Mouse (Mus musculus) layer of hippocampus, postnatal 25 days (tissue): ENCODE data around the gene Hist1h4d. TPM values are rescaled to one million over a fixed set of nuclear protein-coding genes. Genes with fewer than 3 reads are reported as not detected.
"Not testable (repeated sequence)": the region's sequence is repeated elsewhere in the genome, so short reads cannot be mapped to it uniquely, and the experiment has no call there.

ENCODE experiments used
- DNase-seq, 2 experiments: peaks; one replicate each; pipeline ENCODE4 v3.0.0; 2022; ENCODE audit warnings: mixed read lengths in 2 of 2, low spot score in 1 of 2; ENCODE audit errors: extremely low spot score in 1 of 2
- total RNA-seq, 2 experiments: library from RNA; stranded (reverse); gene quantifications; 2 replicates each; pipeline ENCODE4 v1.2.3; 2021

The Hist1h4d gene
- total RNA-seq, result 100 to 1,000 TPM; 129 to 153 TPM

- peak; percentile 93 to 97 for DNase-seq
Observed at GRCm38 (mm10) chr13:23581408-23582218, at the start of gene Hist1h4d. TSS of gene Hist1h4d (plus strand) at chr13:23581598.

- no peak for DNase-seq
Observed at GRCm38 (mm10) chr13:23532262-23533075, 48.9 kb upstream of the Hist1h4d start.

DNA sequence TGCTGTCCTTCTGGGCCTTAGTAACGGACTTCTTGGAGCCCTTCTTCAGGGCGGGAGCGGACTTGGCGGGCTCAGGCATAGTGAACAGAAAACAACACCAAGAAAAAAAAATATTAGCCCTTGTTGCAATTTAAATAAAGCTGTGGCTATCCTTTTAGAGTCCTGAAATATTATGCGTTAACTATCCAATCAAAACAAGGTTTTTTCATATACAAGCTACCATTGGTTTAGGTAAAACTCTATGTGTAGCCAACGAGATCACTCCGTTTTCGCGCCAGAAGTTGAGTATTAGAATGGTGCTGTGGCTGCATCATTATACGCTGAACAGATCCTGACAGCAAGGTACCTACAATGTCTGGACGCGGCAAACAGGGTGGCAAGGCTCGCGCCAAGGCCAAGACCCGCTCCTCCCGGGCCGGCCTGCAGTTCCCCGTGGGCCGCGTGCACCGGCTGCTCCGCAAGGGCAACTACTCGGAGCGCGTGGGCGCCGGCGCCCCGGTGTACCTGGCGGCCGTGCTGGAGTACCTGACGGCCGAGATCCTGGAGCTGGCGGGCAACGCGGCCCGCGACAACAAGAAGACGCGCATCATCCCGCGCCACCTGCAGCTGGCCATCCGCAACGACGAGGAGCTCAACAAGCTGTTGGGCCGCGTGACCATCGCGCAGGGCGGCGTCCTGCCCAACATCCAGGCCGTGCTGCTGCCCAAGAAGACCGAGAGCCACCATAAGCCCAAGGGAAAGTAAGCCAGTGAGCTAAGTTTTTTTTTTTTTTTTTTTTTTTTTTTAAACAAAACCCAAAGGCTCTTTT lies 47.6 kb upstream of the Hist1h4d start, which contains the start of gene Hist1h2af:
Hist1h2af (plus strand) TSS at position 347 of the 808 bp plus-strand sequence.
- DNase-seq, result not testable (repeated sequence)

GRCm38 (mm10) chr13:23534368-23535131 lies 46.8 kb upstream of the Hist1h4d start:
- DNase-seq, result no peak

DNA sequence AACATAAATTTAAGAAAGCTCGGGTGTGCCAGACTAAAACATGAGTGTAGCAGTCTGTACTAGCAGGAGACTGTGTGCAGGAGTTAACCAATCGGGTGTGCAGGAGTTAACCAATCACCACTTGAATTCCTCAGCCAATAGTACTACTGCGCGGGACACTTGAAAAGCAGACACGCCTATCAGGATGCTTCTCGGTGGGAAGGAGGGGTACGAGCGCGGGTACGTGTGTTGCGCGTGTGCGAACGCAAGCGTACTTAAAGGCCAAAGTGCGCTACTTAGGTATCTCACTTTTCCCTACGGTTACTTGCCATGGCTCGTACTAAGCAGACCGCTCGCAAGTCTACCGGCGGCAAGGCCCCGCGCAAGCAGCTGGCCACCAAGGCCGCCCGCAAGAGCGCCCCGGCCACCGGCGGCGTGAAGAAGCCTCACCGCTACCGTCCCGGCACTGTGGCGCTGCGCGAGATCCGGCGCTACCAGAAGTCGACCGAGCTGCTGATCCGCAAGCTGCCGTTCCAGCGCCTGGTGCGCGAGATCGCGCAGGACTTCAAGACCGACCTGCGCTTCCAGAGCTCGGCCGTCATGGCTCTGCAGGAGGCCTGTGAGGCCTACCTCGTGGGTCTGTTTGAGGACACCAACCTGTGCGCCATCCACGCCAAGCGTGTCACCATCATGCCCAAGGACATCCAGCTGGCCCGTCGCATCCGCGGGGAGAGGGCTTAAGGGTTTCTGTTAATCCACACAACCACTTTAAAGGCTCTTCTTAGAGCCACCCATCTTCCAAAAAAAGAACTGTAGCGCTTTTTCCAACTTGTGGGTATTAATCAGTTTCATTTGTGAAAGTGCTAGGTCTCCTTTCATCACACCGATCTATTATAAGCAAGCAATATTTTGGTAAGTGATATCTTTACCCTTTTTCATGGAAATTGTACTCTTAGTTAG lies 46.0 kb upstream of the Hist1h4d start, which contains the start of gene Hist1h3g:
Hist1h3g (plus strand) TSS at position 286 of the 939 bp plus-strand sequence.
- DNase-seq, result peak; percentile 64 to 85

DNA sequence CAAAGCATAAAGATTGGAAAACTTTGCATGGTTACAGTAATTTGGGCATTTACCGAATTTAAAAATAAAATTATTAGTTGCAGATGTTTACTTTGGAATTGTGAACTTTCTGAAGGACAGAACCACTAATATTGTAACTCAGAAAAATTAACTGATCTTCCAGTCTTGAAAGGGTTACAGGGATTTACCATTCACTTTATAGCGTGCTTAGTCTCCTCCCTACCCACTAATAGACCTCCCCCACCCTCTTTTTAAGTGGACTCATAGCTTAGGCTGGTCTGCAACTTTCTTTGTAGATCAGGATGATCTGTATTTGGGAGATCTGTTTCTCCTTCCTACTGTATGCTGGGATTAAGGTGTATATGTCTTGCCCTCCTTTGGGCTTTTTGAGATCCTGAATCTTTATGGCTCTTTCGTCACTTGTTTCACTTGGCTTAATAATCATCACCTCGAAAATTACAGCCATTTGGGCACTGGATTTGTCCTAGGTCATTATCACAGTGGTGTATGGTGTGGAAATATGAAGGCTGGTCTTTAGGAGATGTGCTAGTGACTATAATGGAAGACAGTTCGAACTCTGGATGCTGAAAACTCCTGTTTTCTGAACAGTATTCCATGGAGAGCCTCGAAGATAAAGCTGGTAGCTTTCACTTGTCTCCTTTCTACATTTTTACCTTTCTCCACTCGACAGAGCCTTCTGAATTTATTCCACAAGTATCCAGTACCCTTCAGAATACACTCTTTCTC lies 45.1 kb upstream of the Hist1h4d start:
- no peak for DNase-seq

DNA sequence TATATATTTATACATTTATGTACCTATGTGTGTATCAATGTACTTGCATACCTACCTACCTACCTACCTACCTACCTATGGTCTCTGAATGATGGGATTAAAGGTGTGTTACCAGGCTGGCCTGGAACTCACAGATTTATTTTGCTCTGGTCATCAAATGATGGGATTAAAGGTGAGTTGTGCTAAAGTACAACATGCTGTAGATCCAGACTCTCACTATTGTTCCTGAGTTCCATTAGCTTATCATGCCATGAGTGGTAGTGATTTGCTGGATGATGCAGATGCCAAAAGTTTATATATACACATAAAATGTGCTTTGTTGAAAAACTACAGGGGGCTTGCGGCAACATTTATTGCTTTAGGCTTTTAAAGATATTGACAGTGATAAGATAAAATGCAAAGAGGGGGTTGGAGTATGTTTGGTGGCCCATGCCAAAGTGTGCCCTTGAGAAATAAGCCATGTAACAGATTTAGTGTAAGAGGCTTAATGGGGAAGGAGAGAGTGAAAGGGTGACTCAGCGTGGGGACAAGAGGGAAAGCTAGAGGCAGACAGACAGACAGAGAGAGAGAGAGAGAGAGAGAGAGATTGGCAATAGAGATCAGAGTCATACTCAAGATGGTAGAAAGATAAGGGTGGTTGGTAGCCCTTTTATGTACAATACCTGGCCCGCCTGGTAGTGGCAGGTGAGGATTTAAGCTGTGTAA lies 44.2 kb upstream of the Hist1h4d start:
- DNase-seq, result no peak

- DNase-seq, result no peak
Observed at GRCm38 (mm10) chr13:23538249-23538648, 43.1 kb upstream of the Hist1h4d start.

DNA sequence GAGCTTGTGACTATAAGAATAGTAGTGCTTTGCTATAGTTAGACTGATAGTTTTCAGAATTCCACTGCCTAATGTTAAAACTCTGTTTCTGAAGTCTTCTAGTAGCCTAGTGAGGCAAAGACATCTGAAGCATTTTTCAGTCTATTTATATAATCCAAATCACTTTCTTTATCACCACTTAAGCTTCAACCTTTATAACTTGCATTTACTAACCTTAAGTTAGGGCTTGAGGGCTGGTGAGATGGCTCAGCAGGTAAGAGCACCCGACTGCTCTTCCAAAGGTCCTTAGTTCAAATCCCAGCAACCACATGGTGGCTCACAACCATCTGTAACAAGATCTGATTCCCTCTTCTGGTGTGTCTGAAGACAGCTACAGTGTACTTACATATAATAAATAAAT lies 41.6 kb upstream of the Hist1h4d start:
- not testable (repeated sequence) for DNase-seq

GRCm38 (mm10) chr13:23541497-23541896 lies 39.9 kb upstream of the Hist1h4d start:
- DNase-seq, result no peak

DNA sequence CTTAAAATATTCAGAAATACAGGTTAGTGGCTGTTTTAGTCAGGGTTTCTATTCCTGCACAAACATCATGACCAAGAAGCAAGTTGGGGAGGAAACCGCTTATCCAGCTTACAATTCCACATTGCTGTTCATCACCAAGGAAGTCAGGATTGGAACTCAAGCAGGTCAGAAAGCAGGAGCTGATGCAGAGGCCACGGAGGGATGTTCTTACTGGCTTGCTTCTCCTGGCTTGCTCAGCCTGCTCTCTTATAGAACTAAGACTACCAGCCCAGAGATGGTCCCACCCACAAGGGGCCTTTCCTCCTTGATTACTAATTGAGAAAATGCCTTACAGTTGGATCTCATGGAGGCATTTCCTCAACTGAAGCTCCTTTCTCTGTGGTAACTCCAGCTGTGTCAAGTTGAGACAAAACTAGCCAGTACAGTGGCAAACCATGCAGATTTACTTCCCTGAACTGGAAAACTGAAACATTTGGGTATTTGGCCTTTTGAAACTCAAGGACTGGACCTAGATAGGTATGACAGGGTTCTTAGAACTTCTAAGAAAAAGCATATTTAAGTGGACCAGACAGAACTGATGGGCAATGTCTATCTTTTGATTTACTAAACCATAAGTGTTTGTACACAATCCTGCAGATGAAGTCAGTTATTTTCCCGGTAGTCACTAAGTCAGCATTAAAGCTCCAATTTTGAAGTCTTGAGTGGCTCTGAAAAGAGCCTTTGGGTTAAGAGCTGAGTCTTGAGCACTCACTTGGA lies 39.0 kb upstream of the Hist1h4d start:
- not testable (repeated sequence) for DNase-seq

- not testable (repeated sequence) for DNase-seq
Observed at GRCm38 (mm10) chr13:23542999-23543607, 38.3 kb upstream of the Hist1h4d start, which contains the start of gene Hist1h2bh. TSS of gene Hist1h2bh (minus strand) at chr13:23543392.

DNA sequence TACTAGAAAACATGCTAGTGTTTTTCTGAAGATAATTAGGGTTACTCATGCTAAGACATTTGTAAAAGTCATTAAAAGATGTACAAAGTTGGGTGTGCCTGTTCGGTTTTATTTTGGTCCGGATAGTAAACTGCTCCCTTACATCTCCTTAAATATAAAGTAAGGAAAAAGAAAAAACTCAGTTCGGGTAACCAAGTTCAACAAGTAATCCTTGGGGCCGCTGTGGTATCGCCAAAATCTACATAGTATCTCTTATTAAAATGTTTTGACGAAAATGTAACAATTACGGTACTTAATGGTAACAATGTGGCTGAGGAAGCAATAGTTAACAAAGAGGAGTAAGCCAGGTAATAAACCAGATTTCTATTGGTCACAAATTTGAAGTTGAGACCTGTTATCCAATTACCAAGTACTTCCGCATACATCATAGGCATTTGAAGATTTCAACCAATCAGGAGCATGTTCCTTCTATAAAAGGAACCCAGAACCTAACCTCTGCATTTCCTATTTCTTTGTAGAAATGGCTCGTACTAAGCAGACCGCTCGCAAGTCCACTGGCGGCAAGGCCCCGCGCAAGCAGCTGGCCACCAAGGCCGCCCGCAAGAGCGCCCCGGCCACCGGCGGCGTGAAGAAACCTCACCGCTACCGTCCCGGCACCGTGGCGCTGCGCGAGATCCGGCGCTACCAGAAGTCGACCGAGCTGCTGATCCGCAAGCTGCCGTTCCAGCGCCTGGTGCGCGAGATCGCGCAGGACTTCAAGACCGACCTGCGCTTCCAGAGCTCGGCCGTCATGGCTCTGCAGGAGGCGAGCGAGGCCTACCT lies 37.2 kb upstream of the Hist1h4d start, which contains the start of gene Hist1h3f:
Hist1h3f (plus strand) TSS at position 88 of the 822 bp plus-strand sequence.
- peak; percentile 49 to 71 for DNase-seq

DNA sequence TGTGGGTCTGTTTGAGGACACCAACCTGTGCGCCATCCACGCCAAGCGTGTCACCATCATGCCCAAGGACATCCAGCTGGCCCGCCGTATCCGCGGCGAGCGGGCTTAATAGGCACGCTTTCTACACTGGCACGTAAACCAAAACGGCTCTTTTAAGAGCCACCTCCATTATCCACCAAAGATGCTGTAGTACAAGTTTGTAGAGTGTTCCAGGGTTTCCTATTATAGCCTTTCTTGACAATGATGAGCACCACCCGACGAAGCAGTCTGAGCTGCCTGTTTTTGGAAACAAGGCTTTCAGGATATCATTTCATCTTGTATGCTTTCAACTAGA lies 36.6 kb upstream of the Hist1h4d start:
- not testable (repeated sequence) for DNase-seq

DNA sequence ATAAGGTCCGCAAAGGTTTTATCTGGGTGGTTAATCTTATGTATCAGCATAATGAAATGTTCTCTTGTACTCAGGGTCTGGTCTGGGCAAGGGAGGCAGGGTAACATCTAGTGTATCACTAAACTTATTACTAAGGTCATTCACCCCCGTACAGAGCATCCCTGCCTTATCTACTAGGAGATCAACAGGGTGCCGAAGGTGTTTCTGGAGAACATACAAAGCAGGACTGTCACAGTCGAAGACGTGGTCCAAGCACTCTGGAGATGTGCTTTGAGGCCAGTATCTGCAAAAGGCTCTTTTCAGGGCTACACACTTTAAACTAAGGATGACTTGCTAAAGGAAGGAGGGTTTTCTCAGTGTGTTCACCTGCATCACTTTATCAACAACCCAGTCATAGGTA lies 34.7 kb upstream of the Hist1h4d start:
- no peak for DNase-seq
